Mouse (Mus musculus): ENCODE data around the gene Slx1b.
"Not testable (repeated sequence)": the region's sequence is repeated elsewhere in the genome, so short reads cannot be mapped to it uniquely, and the experiment has no call there.

The Slx1b gene

GRCm38 (mm10) chr7:126695631-126696207 lies at the start of gene Slx1b:
Gene Slx1b (minus strand): TSS chr7:126695784.
- DNase-seq (ENCODE audit: low spot score in 2 of 2): peak; percentile 84 to 90

GRCm38 (mm10) chr7:126741964-126742482 lies 46.4 kb upstream of the Slx1b start:
- DNase-seq (ENCODE audit: low spot score in 2 of 2): no peak

DNA sequence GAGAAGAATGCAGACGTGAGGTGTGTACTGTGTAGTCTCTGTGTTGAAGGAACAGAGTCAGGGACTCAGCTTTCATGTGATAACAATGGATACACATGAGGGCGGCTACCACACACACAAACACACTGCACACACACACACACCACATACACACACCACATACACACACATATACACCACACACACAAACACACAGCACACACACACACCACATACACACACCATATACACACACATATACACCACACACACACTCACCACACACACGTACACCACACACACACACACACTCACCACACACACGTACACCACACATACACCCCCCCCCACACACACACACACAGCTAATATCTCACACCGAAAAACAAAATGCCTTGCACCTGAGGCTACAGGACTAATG lies 45.9 kb upstream of the Slx1b start:
- no peak for DNase-seq (ENCODE audit: low spot score in 2 of 2)

- no peak for DNase-seq (ENCODE audit: low spot score in 2 of 2)
Observed at GRCm38 (mm10) chr7:126740977-126741376, 45.4 kb upstream of the Slx1b start.

DNA sequence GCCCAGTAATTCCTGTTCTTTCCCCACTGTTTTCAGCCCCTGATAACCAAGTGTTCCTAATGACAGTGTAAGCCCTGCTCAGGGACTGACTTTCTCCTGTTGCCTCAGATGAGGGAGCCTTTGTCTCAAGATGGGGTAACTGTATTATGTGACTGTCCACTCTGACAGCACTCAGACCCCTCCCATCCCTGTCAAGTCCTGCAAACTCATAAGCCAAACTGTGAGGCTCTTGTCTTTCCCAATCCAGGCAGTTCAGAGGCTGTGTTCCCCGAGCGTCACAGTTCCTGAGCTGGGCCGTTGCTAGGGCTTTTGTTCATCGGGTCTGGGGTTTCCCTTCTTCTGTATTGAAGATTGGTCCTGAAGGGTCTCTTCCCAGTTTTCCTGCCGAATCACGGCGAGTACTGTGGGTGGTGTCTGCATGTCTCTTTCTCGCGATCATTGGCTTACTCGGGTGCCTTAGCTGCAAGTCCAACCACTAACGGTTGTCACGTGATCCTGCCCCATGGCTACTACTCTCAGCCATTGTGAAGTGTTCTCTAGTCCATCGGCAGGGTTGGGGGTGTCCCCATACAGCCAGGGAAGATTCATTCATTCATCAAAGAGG lies 44.6 kb upstream of the Slx1b start:
- DNase-seq (ENCODE audit: low spot score in 2 of 2): no peak

DNA sequence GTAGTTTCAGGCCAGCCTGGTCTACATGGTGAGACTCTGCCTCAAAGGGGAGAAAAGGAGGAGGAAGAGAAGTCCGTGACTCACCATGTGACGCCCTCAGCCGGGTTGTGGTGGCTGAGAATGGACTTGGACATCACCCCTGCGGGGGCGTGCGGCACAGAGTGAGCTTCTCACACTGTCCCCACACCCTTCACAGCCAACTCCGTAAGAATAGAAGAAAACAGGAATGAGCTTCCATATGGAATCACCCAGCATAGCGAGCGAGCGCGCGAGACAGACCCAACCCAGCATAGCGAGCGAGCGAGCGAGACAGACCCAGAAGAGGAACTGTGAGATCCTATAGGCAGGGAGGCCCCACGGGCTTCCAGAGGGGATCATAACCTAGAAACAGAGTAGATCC lies 44.0 kb upstream of the Slx1b start:
- peak in 1 of 2 experiments; percentile 56 for DNase-seq (ENCODE audit: low spot score in 2 of 2)

DNA sequence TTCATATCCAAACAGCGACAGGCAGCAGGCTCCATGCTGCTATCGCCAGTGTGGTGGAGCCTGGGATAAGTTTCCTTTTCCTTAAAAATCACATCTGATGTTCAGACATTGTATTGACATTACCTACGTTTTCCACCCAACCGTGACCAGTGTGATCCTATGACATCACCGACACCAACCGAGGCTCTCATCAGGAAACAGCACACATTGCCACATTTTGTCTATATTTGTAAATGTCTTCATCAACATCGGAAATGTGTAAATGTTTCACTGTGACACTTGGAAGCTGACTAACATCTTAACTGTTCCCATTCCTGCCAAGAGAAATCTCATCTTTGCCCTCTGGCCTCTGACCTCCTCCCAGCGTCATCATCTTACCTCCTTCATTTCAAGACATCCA lies 40.5 kb upstream of the Slx1b start:
- no peak for DNase-seq (ENCODE audit: low spot score in 2 of 2)

- not testable (repeated sequence) for DNase-seq (ENCODE audit: low spot score in 2 of 2)
Observed at GRCm38 (mm10) chr7:126730256-126730789, 34.7 kb upstream of the Slx1b start.

DNA sequence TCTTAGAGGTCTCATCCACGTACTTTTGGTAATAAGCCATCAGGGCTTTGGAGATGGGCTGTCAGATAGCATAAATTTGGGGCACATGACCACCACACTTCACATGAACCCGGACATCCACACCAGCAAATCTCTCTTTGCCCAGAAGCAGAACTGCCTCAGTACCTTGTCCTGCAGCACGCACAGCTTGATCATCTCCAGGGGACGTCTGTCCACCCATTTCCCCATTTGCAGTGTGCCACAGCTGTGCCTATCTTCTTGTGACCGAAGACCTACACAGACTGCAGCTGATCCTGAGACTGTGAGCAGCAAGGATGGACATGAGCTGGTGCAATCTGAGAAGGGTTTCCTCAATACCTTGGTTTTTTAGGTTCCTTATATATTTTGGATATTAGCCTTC lies 30.1 kb upstream of the Slx1b start:
- DNase-seq (ENCODE audit: low spot score in 2 of 2): no peak

- DNase-seq (ENCODE audit: low spot score in 2 of 2): no peak
Observed at GRCm38 (mm10) chr7:126725077-126725476, 29.5 kb upstream of the Slx1b start.

- no peak for DNase-seq (ENCODE audit: low spot score in 2 of 2)
Observed at GRCm38 (mm10) chr7:126721635-126722034, 26.1 kb upstream of the Slx1b start.

DNA sequence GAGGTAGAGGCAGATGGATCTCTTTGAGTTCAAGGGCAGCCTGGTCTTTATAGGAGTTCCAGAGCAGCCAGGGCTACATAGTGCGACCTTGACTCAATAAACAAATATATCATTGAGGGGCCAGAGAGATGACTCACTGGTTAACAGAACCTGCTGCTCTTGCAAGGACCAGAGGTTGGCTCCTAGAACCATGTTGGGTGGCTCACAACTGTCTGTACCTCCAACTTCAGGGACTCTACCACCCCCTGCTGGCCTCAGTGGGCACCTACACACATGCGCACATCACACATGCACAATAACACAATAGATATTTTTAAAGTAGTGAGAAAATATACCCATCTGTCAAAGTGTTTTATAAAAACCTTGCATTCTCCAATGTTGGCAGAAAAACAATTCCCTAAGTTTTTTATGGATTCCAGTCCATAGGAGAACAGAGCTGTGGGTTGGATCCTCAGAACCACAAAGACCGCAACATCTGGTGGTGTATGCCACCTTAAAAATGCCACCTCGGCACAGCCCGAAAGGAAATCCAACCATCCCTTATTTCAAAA lies 23.3 kb upstream of the Slx1b start:
- DNase-seq (ENCODE audit: low spot score in 2 of 2): no peak

- no peak for DNase-seq (ENCODE audit: low spot score in 2 of 2)
Observed at GRCm38 (mm10) chr7:126717566-126717965, 22.0 kb upstream of the Slx1b start.

- no peak for DNase-seq (ENCODE audit: low spot score in 2 of 2)
Observed at GRCm38 (mm10) chr7:126715679-126716078, 20.1 kb upstream of the Slx1b start.

- no peak for DNase-seq (ENCODE audit: low spot score in 2 of 2)
Observed at GRCm38 (mm10) chr7:126711910-126712309, 16.3 kb upstream of the Slx1b start.

DNA sequence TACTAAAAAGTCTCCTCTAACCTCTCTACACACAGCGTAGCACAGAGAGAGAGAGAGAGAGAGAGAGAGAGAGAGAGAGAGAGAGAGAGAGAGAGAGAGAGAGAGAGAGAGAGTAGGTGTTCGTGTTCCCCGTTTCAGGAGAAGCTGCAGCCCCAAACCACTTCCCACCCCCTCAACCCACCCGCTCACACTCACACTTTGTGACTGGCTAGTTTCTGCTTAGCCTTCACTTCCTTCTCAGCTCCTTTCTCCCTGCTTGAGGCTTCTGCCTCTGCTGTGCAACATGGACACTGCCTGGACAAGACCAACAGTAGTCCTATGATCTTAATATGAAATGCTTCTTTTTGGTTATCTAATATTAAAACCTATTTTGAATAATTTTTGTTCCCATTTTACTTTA lies 14.7 kb upstream of the Slx1b start:
- no peak for DNase-seq (ENCODE audit: low spot score in 2 of 2)

DNA sequence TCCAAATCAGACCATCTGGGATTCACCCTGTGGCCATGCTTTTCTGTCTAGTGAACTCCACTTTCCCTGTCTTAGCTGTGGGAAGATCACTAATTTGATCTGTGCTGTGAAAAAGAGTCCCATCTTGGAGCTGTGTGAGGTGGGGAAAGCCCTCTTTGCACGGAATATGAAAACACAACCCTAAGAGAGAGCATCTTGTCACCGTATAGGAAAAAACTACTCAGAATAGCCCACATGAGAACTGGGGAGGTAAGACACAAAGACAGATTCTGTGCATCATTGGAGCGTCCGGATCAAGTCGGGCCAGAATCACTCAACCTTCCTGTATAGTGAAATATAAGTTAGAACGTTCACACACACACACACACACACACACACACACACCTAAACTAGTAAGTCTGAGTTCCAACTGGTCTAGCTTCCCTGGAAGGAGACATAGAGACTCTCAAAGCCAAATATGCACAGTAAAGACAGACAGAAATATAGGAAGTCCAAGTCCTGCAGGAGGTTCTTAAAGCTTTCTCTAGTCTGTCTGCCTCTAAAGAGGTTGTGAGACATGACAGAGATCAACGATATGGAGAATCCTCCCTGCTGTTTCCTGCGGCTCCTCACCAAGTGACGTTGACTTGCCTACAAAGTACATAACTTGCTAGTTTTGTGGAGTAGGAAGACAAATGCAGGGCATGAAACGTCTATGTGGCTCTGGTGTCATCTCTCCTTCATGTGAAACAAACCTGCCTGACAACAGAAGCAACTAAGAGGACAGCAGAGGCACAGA lies 12.8 kb upstream of the Slx1b start:
- DNase-seq (ENCODE audit: low spot score in 2 of 2): no peak

DNA sequence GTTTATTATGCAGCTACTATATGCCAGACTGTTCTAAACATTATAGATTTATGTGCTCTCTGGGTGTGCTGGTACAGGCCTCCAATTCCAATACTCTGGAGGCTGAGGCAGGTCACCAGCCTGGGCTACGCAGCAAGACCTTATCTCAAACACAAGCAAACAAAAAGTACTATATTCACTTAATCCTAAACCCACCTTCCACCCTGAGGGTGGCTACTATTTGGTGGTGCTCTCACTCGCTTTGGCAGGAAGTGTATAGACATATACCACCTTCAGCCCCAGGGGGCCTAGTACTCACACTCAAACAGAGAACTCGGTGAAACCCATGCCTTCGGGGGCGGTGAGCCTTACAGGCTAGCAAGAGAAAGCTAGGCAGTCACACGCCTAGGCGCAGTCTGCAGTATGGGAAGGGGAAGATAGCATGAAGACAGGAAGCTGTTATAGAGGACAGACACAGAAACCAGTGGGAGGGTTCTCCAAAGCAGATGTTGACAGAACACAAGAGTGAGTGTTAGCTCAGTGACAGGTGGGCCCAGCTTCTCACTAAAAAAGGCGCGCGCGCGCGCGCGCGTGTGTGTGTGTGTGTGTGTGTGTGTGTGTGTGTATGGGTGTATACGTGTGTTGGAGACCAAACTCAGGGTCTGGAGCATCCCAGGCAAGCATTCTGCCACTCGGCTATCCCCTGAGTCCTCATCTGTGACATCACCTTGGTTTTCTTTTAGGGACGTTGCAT lies 12.0 kb upstream of the Slx1b start, which contains the start of gene Coro1a:
TSS of gene Coro1a (minus strand) at position 346 of the 733 bp plus-strand sequence.
- DNase-seq (ENCODE audit: low spot score in 2 of 2): no peak

GRCm38 (mm10) chr7:126704121-126704980 lies 8.8 kb upstream of the Slx1b start:
- peak; percentile 70 to 81 for DNase-seq (ENCODE audit: low spot score in 2 of 2)

DNA sequence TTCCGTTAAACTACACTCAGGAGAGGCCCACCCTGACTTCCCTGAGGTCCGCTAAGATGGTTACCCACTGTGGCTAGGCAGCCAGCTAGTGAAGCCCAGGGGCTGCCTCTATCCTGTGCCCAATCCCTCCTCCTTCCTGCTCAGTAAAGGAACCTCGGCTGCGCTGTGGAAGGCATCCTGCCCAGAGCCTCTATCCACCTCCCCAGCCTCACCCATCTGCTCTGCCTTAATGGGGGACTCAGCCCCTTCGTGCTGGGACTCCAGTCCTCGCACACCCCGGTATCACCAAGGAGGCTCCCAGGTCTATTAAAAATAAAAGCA lies 8.1 kb upstream of the Slx1b start:
- no peak for DNase-seq (ENCODE audit: low spot score in 2 of 2)

Measured in frontal cortex, postnatal 25 days (tissue).